Mouse (Mus musculus): ENCODE data around the gene Ctns.

Ctns gene

GRCm38 (mm10) chr11:73144261-73144681, 54.6 kb downstream of the Ctns start:
- DNase-seq (ENCODE audit: low spot score in 2 of 2) = no peak

DNA sequence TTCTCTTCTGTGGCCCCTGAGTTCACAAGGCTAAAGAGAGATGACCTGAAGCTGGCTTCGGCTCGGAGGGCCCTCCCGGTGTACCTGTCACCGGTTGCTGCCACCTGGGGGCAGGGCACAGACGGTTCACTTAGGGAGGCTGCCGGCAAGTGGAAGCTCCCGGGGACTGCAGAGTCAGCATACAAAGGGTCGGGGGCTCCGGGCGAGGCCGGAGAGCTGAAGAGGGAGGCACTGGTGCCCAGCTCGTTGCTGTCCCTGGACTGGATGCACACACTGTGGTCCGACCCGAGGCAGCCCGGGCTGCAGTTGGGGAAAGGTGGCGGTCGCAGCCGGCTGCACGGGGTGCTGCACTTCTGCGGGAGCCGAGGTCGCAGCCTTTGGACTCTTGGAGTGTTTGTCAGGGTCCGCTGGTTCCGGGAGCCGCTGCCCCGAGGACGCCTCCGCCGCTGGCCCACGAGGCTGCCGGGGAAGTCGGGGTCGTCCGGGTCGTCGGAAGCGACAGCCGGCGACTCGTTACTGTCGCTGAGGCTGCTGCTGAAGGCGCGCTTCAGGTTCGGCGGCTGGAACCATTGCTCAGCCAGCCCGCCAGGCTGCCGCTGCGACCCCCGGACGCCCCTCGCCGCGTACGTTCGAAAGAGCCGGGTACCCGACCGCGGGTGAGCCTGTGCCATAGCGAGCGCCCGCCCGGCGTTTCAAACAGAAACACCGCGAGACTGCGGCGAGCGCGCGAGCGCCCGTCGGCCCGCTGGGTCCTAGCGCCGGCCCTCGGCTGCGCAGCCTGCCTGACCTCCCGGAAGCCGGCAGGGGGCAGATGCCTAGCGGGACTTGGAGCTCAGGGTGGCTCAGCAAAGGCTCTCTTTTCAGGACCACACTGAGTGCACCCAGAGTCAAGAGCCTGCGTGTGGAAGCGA, 61.0 kb downstream of the Ctns start, which contains the start of gene Haspin:
TSS of gene Haspin (minus strand) at position 704 of the 911 bp plus-strand sequence.
- DNase-seq (ENCODE audit: low spot score in 2 of 2) = peak; percentile 85 to 94

GRCm38 (mm10) chr11:73137116-73137515, 61.7 kb downstream of the Ctns start:
- DNase-seq (ENCODE audit: low spot score in 2 of 2) = no peak

- no peak for DNase-seq (ENCODE audit: low spot score in 2 of 2)
These were observed 62.3 kb downstream of the Ctns start for GRCm38 (mm10) chr11:73136587-73136986.

GRCm38 (mm10) chr11:73134222-73134621, 64.6 kb downstream of the Ctns start:
- no peak for DNase-seq (ENCODE audit: low spot score in 2 of 2)
